Comparison of ENCODE assay signal across 8 mouse cellular contexts in the genomic region with DNA sequence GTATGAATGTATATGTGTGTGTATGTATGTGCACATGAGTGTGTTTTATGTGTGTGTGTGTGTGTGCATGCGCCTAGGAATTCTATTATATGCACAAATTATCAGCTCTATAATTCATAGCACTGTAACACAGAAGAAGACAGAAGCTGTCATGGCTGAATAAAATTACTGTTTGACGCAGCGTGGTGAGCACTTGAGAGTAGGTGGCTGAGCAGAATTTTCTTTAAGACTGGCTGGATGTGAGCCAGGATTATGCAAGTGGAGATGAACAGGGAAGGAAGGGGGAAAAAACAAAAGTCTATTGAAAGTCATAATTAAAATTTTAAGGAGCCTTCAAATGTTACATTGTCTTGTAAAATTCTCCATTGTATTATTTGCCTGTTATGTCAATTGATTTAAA.
DNase-seq lines count a peak whose midpoint lies in the region; ATAC-seq and TF ChIP-seq lines count a peak whose summit lies in the region.
"Had no signal": no experiment of that assay in that cellular context is flagged by ENCODE, and none has a peak within 500 bp of the region (broad histone marks: within the 10 kb centered on the region; RNA-seq: fewer than 3 reads in every experiment).

No protein-coding gene starts in this region.

- no peak for TF ChIP-seq CTCF in lung, embryonic 14.5 days (IDR thresholded peaks at IDR 0.05; ENCODE audit: low read depth)

- no peak overlapping the region for H3K27ac ChIP-seq in lung, embryonic 14.5 days (ENCODE audit: low read depth)
- no peak overlapping the region for H3K27ac ChIP-seq in forebrain, embryonic 14.5 days (ENCODE audit: low read depth, low read length)
- H3K27ac ChIP-seq in hindbrain, embryonic 15.5 days (replicated peaks): peak overlapping the region; percentile 81
- H3K27ac ChIP-seq in neural tube, embryonic 14.5 days (ENCODE audit: low read depth, low read length): peak overlapping the region; percentile 69; the same call in 1 of the 2 replicates

- H3K9me3 ChIP-seq in lung, embryonic 14.5 days (ENCODE audit: low read depth, low read length): no peaks in the 10 kb centered on the region
- no peaks in the 10 kb centered on the region for H3K9me3 ChIP-seq in forebrain, embryonic 14.5 days (replicated peaks; ENCODE audit: control insufficient read depth, low read length)
- H3K9me3 ChIP-seq in hindbrain, embryonic 15.5 days: no peaks in the 10 kb centered on the region
- no peaks in the 10 kb centered on the region for H3K9me3 ChIP-seq in neural tube, embryonic 14.5 days (ENCODE audit: control insufficient read depth, low read length)

- 36% methylated on average over 3 of the region's 3 CpGs for WGBS in lung, embryonic 14.5 days
- 26% methylated on average over 3 of the region's 3 CpGs for WGBS in forebrain, embryonic 14.5 days
- 18% methylated on average over 3 of the region's 3 CpGs for WGBS in hindbrain, embryonic 15.5 days
- 20% methylated on average over 3 of the region's 3 CpGs for WGBS in neural tube, embryonic 14.5 days

- DNase-seq in lung, embryonic 14.5 days: peak; percentile 75
- DNase-seq in lung, postnatal 4 days: no peak
- DNase-seq in forebrain, embryonic 14.5 days (ENCODE audit: low spot score): peak; percentile 82
- no peak for DNase-seq in adrenal gland, adult (ENCODE audit: inconsistent age in 2 of 2, low spot score in 1 of 2)
- no peak for DNase-seq in heart, postnatal 36 days
- DNase-seq: lung, adult 2 months had no signal

- peaks cover 14% of the 10 kb centered on the region for H3K4me1 ChIP-seq in lung, embryonic 14.5 days (ENCODE audit: insufficient read depth)
- peaks cover 33% of the 10 kb centered on the region for H3K4me1 ChIP-seq in forebrain, embryonic 14.5 days (ENCODE audit: control insufficient read depth, insufficient read depth, low read length)
- peaks cover 48% of the 10 kb centered on the region for H3K4me1 ChIP-seq in hindbrain, embryonic 15.5 days (replicated peaks)
- peaks cover 43% of the 10 kb centered on the region for H3K4me1 ChIP-seq in neural tube, embryonic 14.5 days (ENCODE audit: control insufficient read depth, insufficient read depth, low read length)

- H3K4me2 ChIP-seq in lung, embryonic 14.5 days: 0 out of 2 replicates have a peak overlapping the region, but pooled peaks have one; percentile 4
- no peak overlapping the region for H3K4me2 ChIP-seq in forebrain, embryonic 14.5 days (ENCODE audit: low read length)
- H3K4me2 ChIP-seq in hindbrain, embryonic 15.5 days: peak overlapping the region; percentile 35
- H3K4me2 ChIP-seq in neural tube, embryonic 14.5 days (ENCODE audit: low read depth, low read length): peak overlapping the region; percentile 23; the same call in 1 of the 2 replicates

- no peaks in the 10 kb centered on the region for H3K36me3 ChIP-seq in lung, embryonic 14.5 days (ENCODE audit: insufficient read depth)
- H3K36me3 ChIP-seq in forebrain, embryonic 14.5 days (ENCODE audit: control insufficient read depth, insufficient read depth, low read length): no peaks in the 10 kb centered on the region
- no peaks in the 10 kb centered on the region for H3K36me3 ChIP-seq in hindbrain, embryonic 15.5 days
- H3K36me3 ChIP-seq in neural tube, embryonic 14.5 days (ENCODE audit: control insufficient read depth, insufficient read depth, low read length): no peaks in the 10 kb centered on the region

- no peak overlapping the region for H3K9ac ChIP-seq in lung, embryonic 14.5 days
- H3K9ac ChIP-seq in forebrain, embryonic 14.5 days (ENCODE audit: low read length): no peak overlapping the region
- no peak overlapping the region for H3K9ac ChIP-seq in hindbrain, embryonic 15.5 days
- H3K9ac ChIP-seq in neural tube, embryonic 14.5 days (replicated peaks; ENCODE audit: low read depth, low read length): no peak overlapping the region

- H3K27me3 ChIP-seq in lung, embryonic 14.5 days (ENCODE audit: insufficient read depth, low read length): no peaks in the 10 kb centered on the region
- H3K27me3 ChIP-seq in forebrain, embryonic 14.5 days (replicated peaks; ENCODE audit: control insufficient read depth, insufficient read depth, low read length): no peaks in the 10 kb centered on the region
- H3K27me3 ChIP-seq in hindbrain, embryonic 15.5 days: no peaks in the 10 kb centered on the region
- H3K27me3 ChIP-seq in neural tube, embryonic 14.5 days (ENCODE audit: control insufficient read depth, insufficient read depth, low read length): no peaks in the 10 kb centered on the region

- ATAC-seq in lung, embryonic 14.5 days (ENCODE audit: insufficient read depth): no peak
- ATAC-seq in forebrain, embryonic 14.5 days: peak; percentile 51
- ATAC-seq in hindbrain, embryonic 15.5 days (ENCODE audit: low FRiP score, low read depth): 0 out of 2 replicates have a peak, but pooled peaks have one; percentile 4
- ATAC-seq in neural tube, embryonic 14.5 days (ENCODE audit: low read depth): peak; percentile 39; the same call in 1 of the 2 replicates

- intact Hi-C loops in heart, postnatal 36 days (cut with DNase I): no loop called here

- H3K4me3 ChIP-seq in lung, embryonic 14.5 days (ENCODE audit: low read depth, low read length): no peak overlapping the region
- H3K4me3 ChIP-seq in forebrain, embryonic 14.5 days (ENCODE audit: low read depth, low read length): no peak overlapping the region
- H3K4me3 ChIP-seq in hindbrain, embryonic 15.5 days: no peak overlapping the region
- H3K4me3 ChIP-seq in neural tube, embryonic 14.5 days (ENCODE audit: low read depth, low read length): 0 out of 2 replicates have a peak overlapping the region, but pooled peaks have one; percentile 9

Comparison
In these comparisons a context has a peak if more than half of its experiments do, and no peak if none do; other contexts are left out.
1. DNase-seq: peak in lung, embryonic 14.5 days (single experiment) and forebrain, embryonic 14.5 days (single experiment); none in lung, postnatal 4 days (0 of 2), adrenal gland, adult (0 of 2) and heart, postnatal 36 days (0 of 2).
2. H3K27ac ChIP-seq: peak in hindbrain, embryonic 15.5 days (single experiment) and neural tube, embryonic 14.5 days (single experiment); none in lung, embryonic 14.5 days (single experiment) and forebrain, embryonic 14.5 days (single experiment).